Mouse (Mus musculus) R1 (cell line): Measurements from ENCODE around the gene Rbm20.

Source experiments
- DNase-seq: peaks from one replicate; pipeline ENCODE4 v3.0.0-alpha.2; 2018; ENCODE audit warnings: low read depth, low spot score

Rbm20 gene

DNA sequence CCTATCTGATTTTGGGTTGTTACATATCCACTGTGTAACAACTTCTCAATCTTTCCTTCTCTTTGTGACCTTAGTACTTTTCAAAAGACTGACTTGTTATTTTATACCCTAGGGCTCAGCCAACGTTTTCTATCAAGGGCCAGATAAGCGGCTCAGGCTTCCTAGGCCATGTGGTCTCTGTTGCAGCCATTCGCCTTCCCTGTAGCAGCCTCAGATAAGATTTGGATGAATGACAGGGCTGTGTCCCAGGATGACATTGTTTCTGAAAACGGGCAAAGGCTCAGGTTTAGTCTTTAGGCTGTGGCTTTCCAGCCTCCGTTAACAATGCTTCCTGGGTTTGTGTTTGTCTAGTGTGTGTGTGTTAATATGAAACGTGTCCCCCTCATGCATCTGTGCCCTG, 36.3 kb downstream of the Rbm20 start:
- DNase-seq = no peak

DNA sequence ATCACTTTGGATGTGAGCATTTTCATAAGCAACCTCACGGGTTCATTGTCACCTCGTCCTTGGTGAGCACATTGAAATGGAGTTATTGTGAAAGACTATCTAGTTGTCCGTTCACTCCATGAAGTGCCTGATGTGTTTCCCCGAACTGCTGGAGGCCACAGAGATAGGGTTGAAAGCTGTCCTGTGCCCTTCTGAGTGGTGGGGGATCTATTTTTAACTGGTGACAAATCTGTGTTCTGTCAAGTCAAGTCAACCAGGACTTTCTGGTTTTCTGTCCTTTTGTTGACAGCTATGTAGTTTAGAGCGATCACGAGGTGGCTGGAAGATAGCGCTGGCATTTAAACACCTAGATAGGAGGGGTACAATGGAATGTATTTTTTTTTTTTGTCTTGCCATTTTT, 39.4 kb downstream of the Rbm20 start:
- DNase-seq = no peak

DNA sequence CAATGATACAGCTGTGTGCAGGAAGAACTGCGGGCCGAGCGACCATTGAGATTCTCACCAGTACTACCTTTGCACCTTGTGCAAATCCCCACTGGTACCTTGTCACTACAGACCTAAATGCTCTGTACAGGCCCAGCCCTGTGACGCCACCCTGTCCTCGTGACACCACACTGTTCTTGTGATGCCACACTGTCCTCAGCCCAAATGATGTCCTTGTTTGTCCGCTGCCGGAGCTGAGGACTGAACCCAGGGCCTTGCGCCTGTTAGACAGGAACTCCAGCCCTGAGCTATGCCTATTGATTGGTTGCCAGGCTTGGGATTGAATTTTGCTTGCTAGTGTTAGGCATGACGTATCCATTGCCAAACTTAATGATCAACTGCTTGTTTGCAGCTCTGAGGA, 40.3 kb downstream of the Rbm20 start:
- no peak for DNase-seq

- no peak for DNase-seq
Measured at GRCm38 (mm10) chr19:53722186-53722585, 45.1 kb downstream of the Rbm20 start.

GRCm38 (mm10) chr19:53724053-53724452, 46.9 kb downstream of the Rbm20 start:
- peak; percentile 70 for DNase-seq

- peak; percentile 69 for DNase-seq
Measured at GRCm38 (mm10) chr19:53726340-53726739, 49.2 kb downstream of the Rbm20 start.

GRCm38 (mm10) chr19:53726755-53727154, 49.6 kb downstream of the Rbm20 start:
- DNase-seq = no peak

GRCm38 (mm10) chr19:53727277-53727676, 50.2 kb downstream of the Rbm20 start:
- peak; percentile 93 for DNase-seq

DNA sequence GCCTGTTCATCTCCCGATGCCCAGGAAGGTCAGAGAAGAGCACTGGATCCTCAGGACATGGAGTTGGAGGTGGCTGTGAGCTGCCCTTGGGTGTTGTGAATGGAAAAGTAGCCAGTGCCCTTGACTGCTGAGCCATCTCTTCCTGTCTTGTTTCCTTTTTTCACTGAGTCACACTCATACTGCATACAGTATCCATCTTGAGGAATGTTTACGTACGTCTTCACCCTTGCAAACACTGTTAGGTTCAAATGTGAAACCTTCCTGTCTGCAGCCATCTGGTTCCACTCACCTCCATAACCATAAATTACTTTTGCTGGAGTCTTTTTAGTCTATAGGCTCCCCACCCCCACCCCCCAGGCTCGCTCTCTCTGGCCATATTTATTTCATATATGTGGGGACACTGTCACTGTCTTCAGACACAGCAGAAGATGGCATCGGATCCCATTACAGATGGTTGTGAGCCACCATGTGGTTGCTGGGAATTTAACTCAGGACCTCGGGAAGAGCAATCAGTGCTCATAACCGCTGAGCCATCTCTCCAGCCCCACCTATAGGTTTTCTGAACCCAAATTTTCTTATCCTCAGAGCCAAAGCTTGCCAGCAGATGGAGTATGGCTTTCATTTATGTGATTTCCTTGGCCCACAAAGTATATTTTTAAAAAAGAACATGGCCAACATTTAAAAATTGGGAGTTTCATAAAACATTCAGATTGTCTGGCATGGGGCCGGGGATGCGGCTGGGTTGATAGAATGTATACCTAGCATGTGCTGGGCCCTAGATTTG, 51.0 kb downstream of the Rbm20 start:
- DNase-seq = no peak

GRCm38 (mm10) chr19:53729919-53730318, 52.8 kb downstream of the Rbm20 start:
- DNase-seq = no peak

- DNase-seq = no peak
Measured at GRCm38 (mm10) chr19:53731761-53732201, 54.7 kb downstream of the Rbm20 start.

DNA sequence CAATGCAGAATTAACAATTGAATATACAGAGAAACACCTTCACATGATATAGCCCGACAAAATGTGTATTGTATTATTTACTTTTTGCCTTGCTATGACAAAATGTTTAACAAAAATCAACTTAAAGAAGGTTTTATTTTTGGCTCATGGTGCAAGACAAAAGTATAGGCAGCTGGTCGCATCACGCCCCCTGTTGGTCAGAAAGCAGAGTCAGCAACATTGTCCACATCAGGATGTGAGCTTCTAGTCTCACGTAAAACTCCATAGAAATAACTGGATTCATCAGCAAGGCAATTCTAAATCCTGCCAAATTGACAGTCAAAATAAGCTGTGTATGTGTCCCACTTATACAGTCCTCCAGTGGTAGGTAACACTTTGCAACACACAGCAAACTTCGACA, 57.7 kb downstream of the Rbm20 start:
- DNase-seq = no peak

DNA sequence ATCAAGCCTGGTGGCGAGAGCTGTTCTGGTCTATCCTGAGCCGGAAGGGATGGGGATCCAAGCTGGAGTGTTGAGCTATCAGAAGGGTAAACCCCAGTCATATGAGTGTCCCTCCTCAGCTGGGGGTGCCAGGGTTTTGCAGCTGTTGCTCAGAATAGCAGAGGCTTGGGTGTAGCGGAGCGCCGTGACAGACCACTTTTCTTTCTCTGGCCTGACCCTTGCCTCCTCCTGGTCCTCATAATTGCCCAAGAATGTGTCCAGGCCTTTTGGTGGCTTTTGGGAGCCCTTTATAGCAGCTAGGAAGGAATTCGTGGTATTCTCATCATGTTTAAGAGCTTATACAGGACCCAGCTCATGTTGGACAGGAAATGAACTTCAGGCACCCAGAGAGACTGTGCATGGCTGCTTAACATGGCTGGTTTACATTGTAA, 61.6 kb downstream of the Rbm20 start:
- no peak for DNase-seq

GRCm38 (mm10) chr19:53739570-53740266, 62.6 kb downstream of the Rbm20 start:
- no peak for DNase-seq

DNA sequence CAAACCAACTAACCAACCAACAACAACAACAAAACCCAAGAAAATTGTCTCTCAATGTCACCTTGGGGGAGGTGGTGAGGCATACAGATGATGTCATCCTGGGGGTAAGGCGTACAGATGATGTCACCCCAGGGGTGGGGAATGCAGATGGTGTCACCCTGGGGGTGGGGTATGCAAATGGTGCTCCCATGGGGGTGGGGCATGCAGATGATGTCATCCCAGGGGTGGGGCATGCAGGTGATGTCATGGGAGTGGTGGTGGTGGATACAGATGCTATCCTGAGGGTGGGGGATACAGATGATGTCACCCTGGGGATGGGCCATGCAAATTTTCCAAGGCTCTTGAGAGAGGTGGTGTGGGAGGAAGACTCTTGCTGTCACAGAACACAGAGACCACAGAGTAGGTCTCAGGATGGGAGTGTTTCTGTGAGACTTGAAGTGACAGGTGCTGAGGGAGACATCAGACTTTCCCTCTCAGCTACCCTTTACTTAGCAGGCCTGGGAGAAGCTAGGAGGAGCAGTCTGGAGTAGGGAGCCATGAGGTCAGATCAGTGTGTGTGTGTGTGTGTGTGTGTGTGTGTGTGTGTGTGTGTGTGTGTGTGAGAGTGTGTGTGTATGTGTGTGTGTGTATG, 63.8 kb downstream of the Rbm20 start:
- DNase-seq = peak; percentile 87

- DNase-seq = peak; percentile 85
Measured at GRCm38 (mm10) chr19:53741902-53742301, 64.8 kb downstream of the Rbm20 start.

GRCm38 (mm10) chr19:53745354-53745753, 68.2 kb downstream of the Rbm20 start:
- no peak for DNase-seq

- no peak for DNase-seq
Measured at GRCm38 (mm10) chr19:53746116-53746515, 69.0 kb downstream of the Rbm20 start.

DNA sequence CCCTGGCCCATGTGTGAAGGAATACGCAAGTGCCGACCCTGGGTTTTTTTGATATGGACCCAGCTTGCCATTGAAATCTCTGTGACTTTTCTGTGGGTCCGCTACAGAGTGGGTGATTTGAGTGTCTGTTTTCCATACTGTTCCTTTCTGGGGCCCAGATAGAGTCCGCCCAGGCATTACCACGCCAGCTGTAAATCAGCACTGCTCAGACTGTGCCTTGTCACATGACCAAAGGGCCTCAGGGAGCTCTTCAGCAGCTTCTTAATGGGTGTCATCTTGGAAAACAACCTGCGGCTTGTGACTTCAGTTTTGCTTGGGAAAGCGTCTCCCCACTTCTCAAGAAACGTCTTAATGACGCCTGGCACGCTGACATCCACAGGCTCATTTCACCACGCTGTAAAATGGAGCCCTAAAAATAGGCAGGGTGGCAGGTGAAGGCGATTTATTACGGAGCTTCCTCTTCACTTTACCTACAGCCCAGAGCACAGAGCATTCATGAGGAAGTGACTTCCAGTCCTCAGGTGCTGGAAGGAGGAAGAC, 71.2 kb downstream of the Rbm20 start:
- no peak for DNase-seq

DNA sequence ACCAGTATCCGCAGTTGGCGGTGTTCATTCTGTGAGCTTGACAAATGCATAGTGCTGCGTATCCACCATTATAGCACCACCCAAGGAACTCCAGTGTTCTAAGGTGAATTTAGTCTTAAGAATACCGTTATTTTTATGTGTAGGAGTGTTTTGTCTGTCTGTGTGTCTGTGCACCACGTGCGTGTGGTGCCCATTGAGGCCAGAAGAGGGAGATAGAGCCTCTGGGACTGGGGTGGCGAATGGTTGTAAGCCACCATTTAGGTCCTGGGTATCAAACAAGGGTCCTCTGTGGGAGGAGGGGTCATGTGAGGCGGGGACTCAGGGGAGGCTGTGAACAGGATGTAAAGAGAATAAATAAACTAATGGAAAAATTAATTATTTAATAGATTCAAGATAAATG, 72.2 kb downstream of the Rbm20 start:
- DNase-seq = peak; percentile 63

DNA sequence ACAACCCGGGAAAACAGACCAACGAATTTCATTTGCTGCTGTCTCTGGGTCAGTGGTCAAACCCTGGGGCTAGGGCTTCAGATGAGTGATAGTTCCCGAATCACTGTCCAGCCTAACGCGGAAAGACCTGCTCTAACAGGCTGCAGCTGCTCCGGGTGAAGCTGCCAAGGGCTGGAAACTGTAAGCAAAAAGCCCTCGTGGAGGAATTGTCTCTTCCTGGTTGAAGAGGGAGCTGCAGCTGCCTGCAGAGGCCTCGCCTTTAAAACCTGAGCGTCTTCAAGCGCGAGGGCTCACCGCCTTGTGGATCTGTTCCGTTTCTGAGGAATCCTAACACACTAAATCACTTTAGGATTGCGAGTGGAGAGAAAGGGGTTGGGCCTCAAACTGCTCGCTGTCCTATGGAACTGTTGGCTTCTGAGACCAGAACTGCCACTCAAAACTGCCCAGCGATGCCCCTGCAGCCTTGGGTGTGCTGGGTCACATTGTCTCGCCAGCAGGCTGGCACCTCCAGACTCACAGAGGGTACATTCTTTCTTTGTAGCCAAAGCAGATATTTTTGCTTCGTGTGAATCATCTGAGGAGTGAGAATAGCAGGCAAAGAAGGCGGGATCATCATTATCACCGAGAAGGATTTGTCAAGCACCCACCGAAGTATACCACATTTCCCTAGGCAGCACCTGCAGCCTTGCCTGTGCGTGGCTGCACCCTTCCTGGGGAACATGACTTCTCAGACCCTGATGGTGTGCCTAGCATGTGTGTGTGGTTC, 74.5 kb downstream of the Rbm20 start:
- no peak for DNase-seq

- peak; percentile 83 for DNase-seq
Measured at GRCm38 (mm10) chr19:53752993-53753392, 75.9 kb downstream of the Rbm20 start.
